Mouse (Mus musculus): ENCODE data around the gene Mical3. TPM values are rescaled to one million over a fixed set of nuclear protein-coding genes. Genes with fewer than 3 reads are reported as not detected.

The Mical3 gene
- total RNA-seq, 4 experiments from 2014 or later = 55.7 to 68.0 (median 57.4) TPM

GRCm38 (mm10) chr6:121014339-121014738 lies 116.5 kb downstream of the Mical3 start:
- no peak for DNase-seq (ENCODE audit: low spot score in 2 of 2)

GRCm38 (mm10) chr6:121013750-121014149 lies 117.0 kb downstream of the Mical3 start:
- DNase-seq (ENCODE audit: low spot score in 2 of 2) = no peak

GRCm38 (mm10) chr6:121011709-121012108 lies 119.1 kb downstream of the Mical3 start:
- DNase-seq (ENCODE audit: low spot score in 2 of 2) = no peak

DNA sequence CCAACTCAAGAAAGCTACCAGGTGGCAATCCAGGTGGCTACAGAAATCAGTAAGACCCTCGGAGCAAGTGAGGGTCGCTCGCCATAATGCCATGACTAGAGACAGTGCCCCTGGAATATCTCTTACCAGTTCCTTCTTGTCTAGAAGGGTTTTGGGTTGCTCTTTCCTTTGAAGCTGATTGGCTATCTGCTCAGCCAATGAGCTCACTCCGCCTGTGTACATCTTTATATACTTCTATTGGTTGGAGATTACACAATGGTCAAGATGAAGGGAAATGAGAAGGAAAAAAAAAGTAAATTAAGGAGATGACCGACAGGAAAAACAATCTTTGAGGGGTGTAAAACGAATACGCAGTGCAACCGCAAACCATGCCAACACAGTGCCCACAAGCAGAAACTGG lies 121.1 kb downstream of the Mical3 start:
- no peak for DNase-seq (ENCODE audit: low spot score in 2 of 2)

GRCm38 (mm10) chr6:121004959-121005358 lies 125.8 kb downstream of the Mical3 start:
- no peak for DNase-seq (ENCODE audit: low spot score in 2 of 2)

GRCm38 (mm10) chr6:121002952-121003351 lies 127.8 kb downstream of the Mical3 start:
- DNase-seq (ENCODE audit: low spot score in 2 of 2) = no peak

DNA sequence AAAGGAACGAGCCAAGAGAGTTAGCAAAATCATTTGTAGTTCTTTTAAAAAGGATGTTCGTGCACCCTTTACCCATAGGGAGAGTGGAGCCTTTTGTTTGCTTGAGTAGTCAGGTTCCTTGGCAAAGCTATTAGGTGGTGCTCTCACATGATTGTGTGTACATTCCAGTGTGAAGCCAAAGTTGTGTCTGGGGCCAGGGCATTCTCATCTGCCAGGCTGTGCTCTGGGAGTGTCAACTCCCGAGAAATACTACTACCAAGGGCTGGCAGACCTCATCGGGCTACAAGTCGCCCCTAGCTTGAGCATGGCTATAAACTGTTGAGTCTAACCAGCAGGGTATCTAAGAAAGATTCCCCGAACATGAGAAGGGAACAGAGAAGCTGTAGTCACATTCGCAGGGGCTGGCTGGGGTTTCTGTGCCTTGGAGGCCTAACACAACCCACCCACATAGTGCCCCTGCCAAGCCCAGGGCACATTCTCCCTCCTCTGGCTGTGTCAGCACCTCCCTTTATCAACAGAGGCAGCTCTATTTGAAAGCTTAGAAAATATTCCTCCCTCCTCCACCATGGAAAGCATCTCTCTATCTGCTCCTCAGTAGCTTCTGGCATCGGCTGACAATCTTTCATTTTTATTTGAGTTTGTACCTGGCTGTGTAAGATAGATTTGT lies 130.8 kb downstream of the Mical3 start:
- DNase-seq (ENCODE audit: low spot score in 2 of 2) = no peak

GRCm38 (mm10) chr6:120999087-120999486 lies 131.7 kb downstream of the Mical3 start:
- no peak for DNase-seq (ENCODE audit: low spot score in 2 of 2)

GRCm38 (mm10) chr6:120996607-120997006 lies 134.2 kb downstream of the Mical3 start:
- DNase-seq (ENCODE audit: low spot score in 2 of 2) = no peak

DNA sequence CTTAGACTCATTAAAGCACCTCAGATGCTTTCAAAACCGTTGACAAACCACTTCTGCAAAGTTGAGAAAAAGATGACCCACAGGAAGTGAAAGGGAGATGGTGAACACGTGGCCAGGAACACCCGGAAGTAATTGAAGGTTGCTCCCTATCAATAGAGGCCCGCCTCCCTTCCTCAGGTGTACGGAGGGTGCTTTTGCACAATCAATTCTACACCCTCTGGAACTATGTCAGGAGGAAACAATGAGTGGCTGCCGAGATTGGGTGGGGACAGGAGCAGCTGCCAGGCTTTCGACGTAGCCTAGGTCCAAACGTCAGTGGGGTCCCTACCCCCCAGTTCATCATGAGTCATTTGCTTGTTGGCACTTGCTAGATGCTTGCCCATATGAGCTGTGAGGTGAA lies 135.3 kb downstream of the Mical3 start:
- DNase-seq (ENCODE audit: low spot score in 2 of 2) = no peak

DNA sequence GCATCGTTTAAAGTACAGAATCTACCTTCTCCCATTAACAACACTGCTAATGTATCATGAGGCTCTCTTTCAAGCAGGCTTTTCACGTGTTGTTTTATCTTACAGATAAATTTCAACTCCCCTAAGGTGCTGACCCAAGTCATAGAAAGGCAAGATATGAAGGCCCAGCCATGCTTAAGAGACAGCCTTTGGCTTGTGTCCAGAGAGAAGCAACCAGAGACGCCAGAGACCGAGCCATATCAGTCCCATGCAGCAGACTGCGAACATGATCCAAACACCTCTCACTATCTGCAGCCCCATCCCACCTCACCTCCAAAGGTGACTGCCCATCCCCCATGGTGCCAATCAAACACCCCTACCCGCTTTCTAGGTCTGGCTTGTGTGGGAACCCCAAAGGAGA lies 138.9 kb downstream of the Mical3 start:
- no peak for DNase-seq (ENCODE audit: low spot score in 2 of 2)

DNA sequence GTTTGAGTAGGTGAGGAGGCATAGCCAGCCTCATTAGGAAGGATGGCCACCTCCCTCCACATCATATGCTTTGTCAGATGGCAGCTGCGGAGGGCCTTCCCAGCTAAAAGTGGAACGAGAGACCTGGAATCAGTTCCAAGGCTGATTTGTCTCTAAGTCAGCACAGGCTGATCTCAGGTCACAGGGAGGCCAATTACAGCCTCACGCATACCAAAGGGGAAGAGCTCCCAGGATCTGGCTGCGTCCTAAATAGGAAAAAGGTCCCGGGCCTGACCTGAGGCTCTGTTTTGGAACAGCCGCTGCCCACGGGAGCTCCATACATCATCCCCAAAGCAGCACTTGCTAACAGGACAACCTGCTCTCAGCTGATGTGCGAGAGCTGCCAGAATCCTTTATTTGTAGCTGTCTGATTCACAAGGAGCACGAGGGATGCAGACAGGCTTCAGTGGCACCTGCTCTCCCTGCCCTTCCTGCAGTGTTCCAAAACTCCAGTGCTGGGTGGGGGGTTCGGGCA lies 143.2 kb downstream of the Mical3 start:
- peak; percentile 72 to 83 for DNase-seq (ENCODE audit: low spot score in 2 of 2)

GRCm38 (mm10) chr6:120987164-120987563 lies 143.6 kb downstream of the Mical3 start:
- no peak for DNase-seq (ENCODE audit: low spot score in 2 of 2)

GRCm38 (mm10) chr6:120986172-120986571 lies 144.6 kb downstream of the Mical3 start:
- DNase-seq (ENCODE audit: low spot score in 2 of 2) = no peak

- DNase-seq (ENCODE audit: low spot score in 2 of 2) = no peak
Observed at GRCm38 (mm10) chr6:120982314-120982713, 148.5 kb downstream of the Mical3 start.

DNA sequence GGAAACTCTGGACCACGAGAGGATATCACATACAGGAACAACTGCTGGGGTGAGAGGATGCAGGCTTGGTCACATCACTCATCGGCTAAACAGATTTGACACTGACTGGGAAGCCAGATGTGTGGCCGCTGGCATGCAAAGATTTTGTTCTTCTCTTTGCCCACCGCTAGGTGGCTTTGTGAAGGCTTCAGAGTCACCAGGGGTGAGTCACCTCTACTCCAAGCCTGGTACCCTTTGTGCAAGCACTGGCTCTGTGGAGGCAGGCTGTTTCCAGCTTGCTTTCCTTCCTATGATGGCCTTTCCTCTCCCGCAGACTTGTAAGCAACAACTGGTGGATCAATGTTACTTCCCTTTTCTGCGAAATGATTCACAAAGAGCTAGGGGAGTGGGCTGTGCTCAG lies 149.3 kb downstream of the Mical3 start:
- no peak for DNase-seq (ENCODE audit: low spot score in 2 of 2)

GRCm38 (mm10) chr6:120978019-120978621 lies 152.7 kb downstream of the Mical3 start:
- DNase-seq (ENCODE audit: low spot score in 2 of 2) = no peak

DNA sequence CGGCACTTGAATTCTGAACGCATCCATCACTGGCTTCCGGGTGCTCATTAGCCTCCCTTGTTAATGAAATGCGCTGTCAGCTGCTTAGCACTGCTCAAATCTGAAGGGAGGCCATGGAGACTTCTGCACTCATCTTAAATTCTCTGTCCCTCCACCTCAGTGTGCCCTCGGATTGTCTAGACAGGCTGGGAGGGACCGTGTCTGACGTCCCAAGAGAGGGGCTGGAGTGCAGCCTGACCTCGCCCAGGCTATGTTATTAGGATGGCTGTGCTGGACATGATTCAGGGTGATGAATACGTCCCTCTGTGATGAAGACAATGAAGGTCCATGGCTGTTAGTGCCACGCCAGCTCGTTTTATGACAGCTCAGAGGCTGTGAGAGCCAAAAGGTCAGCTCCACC lies 153.8 kb downstream of the Mical3 start:
- no peak for DNase-seq (ENCODE audit: low spot score in 2 of 2)

- DNase-seq (ENCODE audit: low spot score in 2 of 2) = no peak
Observed at GRCm38 (mm10) chr6:120976097-120976496, 154.7 kb downstream of the Mical3 start.

GRCm38 (mm10) chr6:120971797-120972590 lies 158.8 kb downstream of the Mical3 start:
- peak; percentile 77 to 79 for DNase-seq (ENCODE audit: low spot score in 2 of 2)

GRCm38 (mm10) chr6:120970939-120971796 lies 159.6 kb downstream of the Mical3 start:
- DNase-seq (ENCODE audit: low spot score in 2 of 2) = no peak
